Mouse (Mus musculus) thymus, postnatal 36 days (tissue): Measurements from ENCODE around the gene Btbd35f20.
"Not testable (repeated sequence)": the region's sequence is repeated elsewhere in the genome, so short reads cannot be mapped to it uniquely, and the experiment has no call there.

Source experiments
- DNase-seq, 2 experiments: peaks; one replicate each; pipeline ENCODE4 v3.0.0; 2022; ENCODE audit warnings: mixed read lengths in 2 of 2

Btbd35f20 gene

DNA sequence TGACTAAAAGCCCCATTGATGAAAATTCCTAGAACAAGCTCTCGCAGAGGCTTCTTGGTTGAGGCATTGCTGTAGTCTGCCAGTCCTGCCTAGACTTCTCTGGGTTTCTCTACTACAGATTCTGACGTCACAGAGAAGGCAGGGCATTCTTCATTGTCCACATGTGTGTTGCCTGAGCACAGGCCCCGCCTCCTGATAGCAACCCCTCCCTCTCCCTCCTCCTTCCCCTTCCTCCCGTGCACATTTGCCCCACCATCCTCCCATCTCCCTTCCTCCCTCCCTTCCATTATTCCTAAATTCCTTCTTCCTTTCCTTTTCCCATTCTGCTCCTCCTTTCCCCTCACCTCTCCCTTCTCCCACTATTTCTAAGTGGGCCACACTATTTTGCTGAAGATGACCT is at the start of gene Btbd35f20:
Gene Btbd35f20, minus strand, starts transcription at position 101 of the 400 bp plus-strand sequence.
- not testable (repeated sequence) for DNase-seq
